Mouse (Mus musculus) cerebellum, adult 8-10 months (tissue): Measurements from ENCODE around the gene Krtap28-10.

Experiments
- DNase-seq: peaks from one replicate; pipeline ENCODE4 v3.0.0; 2022

The Krtap28-10 gene

DNA sequence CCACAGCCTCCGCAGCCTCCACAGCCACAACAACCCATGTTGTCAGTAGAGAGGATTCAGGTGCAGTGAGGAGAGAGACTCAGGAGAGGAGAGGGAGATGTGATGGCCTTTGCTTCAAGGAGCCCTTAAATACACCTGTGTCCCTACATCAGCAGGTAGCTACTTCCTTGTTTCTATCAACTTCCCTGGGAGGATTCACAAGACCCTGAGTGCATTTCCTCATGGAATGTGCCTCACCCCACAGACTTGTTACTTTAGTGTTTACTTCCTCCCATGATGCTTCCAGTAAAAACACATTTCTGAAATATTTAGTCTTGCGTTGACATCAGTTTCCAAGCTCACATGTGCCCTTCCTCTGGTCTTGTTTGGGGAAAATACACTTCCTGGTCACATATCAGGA lies at the start of gene Krtap28-10:
Gene Krtap28-10, minus strand, starts transcription at position 101 of the 400 bp plus-strand sequence.
- no peak for DNase-seq

DNA sequence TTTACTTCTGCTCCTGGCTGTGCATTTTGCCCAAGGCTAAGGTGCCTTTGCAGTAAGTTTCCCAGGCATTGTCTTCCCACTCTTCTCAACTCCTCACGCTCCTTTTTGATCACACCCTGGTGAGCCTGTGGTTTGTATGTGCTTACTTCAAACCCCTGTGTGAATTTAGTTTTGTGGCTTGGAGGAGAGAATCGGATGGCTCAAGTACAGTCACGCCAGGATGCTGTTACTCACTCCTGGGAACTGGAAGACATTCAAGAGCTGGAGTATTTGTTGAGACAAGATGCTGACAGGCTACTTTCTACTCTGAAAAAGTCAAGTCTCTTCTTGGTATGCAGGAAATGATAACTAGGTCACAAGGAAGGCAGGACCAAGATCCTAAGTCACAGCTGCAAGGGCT lies 49.0 kb upstream of the Krtap28-10 start:
- DNase-seq = no peak

DNA sequence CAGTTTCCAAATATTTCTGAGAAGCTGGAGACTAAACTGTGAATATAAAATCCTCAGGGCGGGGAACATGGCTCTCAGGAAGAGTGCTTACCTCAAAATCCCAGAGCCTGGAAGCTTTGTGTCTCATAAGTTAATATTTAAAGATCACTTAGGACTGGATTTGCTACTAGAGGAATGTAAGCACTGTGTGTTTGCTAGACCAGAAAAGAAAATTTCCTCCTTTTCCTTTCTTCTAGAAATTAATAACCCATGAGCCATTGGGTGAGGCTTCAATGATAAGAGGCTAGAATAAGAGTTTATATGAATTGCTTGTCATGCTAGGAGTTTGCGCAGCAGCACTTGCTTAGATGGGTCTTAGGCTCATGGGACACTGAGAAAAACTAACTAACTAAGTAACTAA lies 42.5 kb upstream of the Krtap28-10 start:
- no peak for DNase-seq

DNA sequence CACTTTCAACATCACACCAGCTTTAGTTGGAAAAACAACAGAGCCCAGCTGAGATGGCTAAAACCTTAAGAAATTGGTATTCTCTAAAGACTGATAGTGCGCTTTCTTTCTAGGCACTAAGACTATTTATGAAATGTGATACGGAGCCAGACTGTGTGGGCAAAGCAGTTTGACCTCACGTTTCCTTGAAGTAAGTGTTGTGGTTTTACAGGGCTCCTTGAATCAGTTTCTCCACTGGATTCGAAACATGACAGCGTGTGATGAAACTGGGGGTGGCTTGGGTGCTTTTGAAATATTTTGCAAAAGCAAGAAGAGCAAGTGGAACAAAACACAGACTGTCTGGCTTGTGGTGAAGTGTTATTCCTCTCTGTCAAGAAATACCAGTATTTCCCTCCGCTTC lies 34.7 kb upstream of the Krtap28-10 start:
- DNase-seq = no peak

DNA sequence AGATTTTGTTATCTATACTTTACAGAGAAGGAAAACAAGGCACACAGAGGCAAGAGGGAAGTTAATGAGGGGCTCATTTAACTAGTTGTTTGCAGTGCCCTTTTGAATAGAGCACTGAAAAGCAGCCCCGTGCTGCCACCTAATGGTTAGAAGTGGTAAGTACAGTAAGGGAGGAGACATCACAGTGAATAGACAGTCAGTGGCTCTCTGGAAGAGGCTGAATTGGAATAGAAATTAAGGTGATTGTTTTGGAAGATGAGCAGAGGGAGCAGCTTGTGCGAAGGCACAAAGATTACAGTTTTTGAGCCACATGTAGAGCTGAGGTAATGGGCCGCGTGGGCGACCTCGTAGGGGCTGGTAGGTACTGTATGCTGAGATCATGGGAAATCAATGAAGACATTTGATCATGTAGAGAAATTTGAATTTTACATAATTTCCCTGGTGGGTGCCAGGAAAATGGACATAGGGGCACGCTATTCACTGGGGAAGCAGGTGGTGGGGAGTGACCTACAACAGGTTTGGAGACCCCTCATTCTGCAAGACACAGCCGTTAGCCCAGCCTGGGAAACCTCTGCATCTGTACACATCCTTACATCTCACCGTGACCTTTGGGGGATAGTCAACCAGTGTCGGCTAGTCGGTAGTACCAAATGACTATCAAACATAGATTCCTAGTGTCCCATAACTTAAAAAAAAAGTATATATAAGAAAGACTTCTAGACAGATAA lies 34.1 kb upstream of the Krtap28-10 start:
- no peak for DNase-seq

DNA sequence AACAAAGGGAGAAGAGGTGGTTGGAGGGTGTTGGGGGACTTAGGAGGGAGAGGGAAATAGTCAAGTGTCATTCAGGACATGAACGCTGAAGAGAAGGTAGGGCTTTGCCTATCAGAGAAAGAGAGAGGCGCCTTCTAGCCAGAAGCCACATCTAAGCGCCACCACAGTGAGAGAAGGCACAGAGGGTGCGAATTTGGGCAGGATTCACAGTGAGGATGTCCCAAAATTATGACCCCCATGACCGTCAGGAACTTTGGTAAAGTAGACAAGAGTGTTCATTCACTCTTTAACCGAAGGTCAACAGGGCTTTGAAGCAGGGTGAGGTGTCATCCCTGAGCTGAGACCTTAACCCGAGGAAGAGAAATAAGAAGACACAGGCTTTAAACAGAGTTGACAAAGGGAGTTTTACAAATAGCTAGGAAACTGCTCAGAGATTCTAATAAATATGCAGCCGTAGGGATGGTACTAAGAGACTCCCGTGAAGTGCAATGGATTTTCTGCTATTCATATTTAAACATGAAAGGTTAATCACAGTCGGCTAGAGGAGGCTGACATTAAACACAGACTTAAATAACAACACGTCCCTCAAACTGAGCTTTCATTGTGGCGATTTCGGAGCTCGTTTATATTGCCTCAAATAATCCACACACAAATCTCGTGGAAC lies 33.4 kb upstream of the Krtap28-10 start:
- no peak for DNase-seq

DNA sequence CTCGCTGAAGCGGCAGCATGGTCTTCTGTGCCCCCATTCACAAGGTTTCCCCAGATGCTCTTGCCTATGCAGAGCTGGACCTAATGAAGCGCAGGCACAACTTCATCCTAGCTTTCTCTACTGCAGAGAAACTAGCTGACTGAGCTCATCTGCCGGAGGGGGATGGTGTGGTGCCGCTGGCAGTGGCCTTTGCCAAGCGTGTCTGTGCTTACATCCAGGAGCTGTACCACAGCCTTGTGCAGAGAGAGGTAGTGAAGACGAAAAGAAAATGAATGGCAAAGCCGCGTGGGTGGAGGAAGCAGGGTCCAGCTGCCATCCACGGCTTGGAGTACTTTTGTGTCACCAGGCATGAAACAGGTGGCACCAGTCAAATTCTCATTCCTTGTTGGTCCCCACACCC lies 24.9 kb upstream of the Krtap28-10 start:
- no peak for DNase-seq

DNA sequence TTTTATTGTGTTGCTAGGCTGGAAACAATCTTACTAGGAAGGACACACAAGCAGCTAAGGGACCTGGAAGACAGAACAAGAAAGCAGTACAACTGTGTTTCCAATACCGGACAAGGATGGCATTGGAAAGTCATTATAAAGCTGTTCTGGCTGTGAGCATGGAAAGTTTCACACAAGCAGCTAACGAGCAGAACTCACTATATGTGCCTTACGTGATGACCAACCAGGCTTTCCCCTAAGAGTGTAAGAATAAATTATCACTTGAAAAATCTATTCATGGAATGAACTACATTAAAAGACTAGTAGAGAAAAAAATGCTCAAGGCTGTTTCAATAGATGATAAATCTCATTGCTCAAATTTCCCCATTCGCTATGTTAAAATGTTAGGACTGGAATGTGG lies 24.3 kb upstream of the Krtap28-10 start:
- no peak for DNase-seq

DNA sequence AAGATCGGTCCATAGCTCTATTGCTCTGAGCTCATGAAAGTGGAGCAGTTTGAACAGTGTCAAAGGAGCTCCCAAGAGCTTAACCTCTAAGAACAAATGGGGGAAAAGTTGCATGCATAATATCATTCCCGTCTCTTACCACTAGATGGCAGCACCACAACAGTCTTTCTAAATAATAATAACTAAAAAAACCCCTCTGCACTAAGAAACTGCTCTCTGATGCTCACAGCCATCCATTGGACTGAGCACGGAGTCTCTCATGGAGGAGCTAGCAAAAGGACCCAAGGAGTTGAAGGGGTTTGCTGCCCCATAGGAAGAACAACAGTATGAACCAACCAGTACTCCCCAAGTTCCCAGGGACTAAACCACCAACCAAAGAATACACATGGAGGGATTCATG lies 22.6 kb upstream of the Krtap28-10 start:
- peak; percentile 18 for DNase-seq

DNA sequence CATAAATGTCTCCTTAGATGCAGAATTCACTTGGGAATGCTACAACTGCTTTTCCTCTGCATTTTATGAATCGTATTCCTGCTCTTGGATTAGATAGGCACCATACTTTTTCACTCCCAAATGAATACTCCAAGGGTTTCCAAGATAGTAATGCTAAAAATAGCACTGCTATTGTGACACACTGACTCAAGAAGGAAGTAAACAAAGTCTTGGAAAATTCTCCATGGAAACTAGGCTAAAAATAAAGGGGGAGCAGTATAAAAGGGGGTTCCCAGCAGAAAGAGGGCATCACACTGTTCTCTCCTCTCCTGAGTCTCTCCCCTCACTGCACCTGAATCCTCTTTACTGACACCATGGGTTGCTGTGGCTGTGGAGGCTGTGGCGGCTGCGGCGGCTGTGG lies 18.4 kb upstream of the Krtap28-10 start, which contains the start of gene Krtap28-13:
Gene Krtap28-13, plus strand, starts transcription at position 288 of the 400 bp plus-strand sequence.
- no peak for DNase-seq

DNA sequence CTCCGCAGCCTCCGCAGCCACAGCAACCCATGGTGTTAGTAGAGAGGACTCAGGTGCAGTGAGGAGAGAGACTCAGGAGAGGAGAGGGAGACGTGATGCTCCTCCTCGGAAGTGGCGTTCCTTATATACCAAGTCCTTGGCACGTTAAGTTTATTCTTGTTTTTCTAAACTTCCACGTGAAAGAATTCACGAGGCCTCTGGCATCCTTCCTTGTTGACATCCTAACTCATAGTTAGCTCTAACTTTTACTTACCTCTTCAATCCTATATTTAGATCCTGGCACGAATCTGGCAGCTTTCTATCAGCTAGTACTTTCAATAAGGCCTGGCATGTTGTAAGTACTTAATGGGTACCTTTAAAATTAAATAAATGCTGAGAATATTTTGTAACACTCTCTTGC lies 17.0 kb upstream of the Krtap28-10 start, which contains the start of gene A030005K14Rik:
Gene A030005K14Rik, minus strand, starts transcription at position 101 of the 400 bp plus-strand sequence.
- DNase-seq = no peak

DNA sequence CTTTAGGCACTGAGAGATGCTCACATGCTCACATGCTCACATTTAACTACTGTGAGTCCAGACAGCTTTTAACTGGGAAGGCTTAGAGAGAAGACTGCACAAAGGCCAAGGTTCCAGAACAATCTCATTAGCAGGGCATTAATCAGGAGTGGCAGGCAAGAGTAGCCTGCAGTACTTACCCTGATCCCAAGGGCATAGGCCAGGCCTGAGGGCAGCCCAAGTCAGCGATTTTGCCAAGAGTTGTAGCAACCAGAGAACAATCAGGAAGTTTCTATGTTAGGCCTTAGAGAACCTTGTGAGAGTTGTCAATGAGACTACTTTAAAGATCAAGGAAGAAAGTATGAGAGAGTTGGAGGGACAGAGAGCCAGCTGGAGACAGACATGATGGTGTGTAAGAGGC lies 16.2 kb upstream of the Krtap28-10 start:
- DNase-seq = no peak

DNA sequence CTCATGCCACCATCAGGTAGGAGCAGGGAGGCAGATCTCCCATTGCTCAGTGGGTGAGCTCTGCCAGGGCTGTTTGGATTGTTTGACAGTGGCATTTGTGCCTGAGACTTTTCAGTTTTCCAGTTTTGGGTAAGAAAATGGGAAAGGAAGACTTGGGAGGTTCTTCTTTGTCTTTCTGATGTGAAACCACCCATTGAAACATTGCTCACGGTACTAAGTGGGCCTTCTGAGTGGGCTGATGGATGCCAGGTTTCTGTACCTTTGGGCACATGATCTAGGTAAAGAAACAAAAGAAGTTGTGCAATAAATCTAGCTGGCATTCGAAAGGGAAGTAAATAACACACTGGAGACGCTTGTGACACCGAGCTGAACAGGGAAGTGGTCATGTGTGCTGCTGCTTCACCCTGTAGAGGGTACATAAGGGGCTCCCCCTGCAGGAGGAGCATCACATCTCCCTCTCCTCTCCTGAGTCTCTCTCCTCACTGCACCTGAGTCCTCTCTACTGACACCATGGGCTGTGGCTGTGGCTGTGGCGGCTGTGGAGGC lies 2.7 kb upstream of the Krtap28-10 start, which contains the start of gene Gm47969:
Gene Gm47969, plus strand, starts transcription at position 51 of the 546 bp plus-strand sequence.
- DNase-seq = no peak

DNA sequence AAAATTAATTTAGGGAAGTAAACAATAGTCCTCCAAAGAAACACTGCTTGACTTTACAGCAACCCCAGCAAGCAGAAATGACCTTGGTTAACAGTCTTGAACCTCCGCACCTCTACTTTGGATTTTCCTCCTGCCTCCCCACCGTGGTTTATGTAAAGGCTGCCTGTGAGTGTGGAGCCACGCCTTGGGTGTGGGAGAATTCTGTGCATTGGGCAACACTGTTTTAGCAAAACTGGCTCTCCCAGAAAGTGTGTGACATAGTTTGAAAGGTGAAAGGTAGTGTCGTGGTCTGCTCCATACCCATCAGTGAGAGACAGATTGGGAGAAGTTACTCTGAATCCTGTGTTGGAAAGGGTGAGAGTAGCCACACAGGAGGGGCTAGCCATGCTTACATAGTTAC lies 3.2 kb downstream of the Krtap28-10 start:
- DNase-seq = no peak

DNA sequence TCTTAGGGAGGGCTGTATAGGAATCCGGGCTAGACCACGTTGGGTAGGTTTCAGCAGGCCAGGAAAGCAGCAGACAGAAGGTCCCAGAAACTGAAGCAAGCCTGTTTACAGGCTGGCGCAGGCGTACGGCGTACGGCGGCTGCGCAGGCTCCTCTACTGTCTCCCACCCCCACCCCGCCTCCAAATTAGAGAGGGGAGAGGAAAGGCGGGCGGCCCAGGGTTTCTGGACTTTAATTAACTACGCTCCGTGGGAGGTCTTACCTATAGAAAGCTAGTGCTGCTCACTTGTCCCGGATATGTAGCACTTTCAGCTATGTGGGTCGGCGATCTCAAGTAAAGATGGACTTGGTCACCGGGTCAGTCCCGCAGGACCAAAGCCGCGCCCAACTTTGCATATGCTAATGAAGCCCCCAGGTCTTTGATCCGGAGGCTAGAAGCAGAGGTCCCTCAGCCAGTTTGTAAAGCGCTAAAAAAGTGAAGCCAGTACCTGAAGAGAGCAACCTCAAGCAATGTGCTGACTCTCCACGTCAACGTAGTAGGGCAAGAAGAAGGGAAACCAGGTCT lies 4.1 kb downstream of the Krtap28-10 start, which contains the start of gene Slc19a3:
Gene Slc19a3, minus strand, starts transcription at position 340 of the 564 bp plus-strand sequence.
- DNase-seq = peak; percentile 8

DNA sequence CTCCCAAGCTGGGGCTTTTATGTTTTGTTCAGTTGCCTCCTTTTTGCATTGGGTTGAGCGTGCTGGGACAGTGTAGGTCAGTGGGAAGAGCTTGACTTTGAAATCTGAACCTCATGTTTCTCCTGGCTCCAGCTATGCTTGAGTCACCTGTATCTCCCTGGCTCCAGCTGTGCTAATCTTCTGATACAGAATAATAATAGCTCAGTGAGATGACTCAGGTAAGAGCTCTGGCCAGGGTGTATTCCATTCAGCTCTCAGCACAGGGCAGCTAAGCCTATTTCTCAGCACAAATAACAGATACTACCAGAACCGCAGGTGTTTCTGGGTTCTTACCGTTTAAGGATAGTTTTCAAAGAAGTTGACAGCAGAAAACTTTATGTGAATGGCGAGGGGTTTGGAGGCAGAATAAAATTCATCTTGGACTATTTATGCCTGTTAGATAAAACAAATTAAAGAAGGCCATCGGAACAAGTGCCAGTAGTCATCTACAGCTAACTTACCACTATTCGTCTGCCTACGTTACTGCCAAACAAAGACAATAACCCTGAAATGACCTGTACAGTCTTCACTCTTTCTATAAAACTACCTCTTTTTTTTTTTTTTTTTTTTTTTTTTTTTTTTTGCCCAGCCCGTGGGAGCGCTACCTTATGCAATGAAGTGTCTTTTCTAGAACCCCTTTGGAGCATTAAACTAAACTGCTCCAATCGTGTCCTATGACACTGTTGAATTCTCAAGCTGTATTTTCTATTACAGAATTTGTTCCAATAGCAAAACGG lies 5.2 kb downstream of the Krtap28-10 start:
- no peak for DNase-seq

DNA sequence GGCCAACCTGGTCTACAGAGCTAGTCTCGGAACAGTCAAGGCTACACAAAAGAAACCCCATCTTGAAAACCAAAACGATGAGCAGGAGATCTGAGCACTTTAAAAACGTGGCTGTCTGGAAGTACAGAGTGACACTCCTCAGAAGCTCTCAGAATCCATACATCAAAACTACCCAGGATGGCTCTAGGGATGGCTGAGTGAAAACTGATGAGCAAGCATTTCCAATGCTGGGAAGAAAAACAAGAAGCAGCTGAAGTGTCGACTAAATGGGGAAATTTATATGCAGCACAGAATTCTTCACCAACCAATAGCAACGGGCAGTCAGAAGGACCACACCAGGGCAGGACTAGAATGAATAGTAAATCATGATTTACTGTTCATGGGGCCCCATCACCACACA lies 7.8 kb downstream of the Krtap28-10 start:
- no peak for DNase-seq

DNA sequence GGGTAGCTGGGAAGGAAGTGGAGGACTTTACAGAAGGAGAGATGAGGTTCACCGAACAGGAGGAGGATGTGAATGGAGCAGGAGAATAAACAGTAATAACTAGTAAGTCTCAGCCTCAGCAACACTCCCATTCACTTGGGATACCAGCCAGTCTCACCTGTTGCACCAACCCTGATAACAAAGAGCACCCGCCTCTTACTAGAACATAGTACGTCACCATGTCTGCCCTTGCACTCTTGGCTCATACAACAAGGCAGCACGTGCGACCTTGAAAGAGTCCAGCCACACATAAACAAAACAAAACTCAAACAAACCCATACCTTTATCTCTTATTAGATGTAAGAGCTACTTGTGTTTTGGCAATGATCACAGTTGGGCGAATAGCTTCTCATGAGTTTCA lies 9.8 kb downstream of the Krtap28-10 start:
- no peak for DNase-seq

DNA sequence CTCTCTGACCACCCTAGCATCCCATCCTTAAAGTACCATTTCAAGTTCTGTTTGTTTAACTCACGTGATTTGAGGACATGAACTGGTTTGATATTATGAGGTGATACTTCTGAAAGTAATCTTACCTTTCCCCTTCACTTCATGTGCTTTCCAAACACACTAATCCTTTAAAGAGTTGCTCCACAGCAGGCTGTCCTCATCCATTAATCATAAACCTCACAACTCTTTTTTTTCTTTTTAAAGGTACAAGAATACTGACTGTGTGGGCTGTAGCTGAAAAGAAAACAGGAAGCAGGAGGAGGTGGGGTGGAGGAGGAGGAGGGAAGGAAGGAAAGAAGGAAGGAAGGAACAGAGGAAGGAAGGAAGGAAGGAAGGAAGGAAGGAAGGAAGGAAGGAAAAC lies 10.3 kb downstream of the Krtap28-10 start:
- no peak for DNase-seq

DNA sequence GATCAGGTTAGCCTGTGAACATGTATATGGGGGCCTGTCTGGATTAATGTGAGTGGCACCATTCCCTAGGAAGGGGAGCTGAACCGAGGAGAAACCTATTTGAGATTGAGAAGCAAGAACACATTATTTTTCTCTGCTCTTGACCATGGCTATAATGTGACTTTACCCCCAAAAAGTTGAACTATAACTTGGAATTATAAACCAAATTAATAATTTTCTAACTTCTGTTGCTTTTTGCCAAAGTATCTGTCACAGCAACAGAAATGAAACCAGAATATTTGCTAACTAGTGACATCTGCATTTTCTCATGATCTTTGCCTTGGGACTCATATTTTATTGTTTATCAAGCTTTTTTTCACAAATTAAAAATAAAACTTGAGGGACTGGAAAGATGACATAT lies 25.7 kb downstream of the Krtap28-10 start:
- DNase-seq = no peak

DNA sequence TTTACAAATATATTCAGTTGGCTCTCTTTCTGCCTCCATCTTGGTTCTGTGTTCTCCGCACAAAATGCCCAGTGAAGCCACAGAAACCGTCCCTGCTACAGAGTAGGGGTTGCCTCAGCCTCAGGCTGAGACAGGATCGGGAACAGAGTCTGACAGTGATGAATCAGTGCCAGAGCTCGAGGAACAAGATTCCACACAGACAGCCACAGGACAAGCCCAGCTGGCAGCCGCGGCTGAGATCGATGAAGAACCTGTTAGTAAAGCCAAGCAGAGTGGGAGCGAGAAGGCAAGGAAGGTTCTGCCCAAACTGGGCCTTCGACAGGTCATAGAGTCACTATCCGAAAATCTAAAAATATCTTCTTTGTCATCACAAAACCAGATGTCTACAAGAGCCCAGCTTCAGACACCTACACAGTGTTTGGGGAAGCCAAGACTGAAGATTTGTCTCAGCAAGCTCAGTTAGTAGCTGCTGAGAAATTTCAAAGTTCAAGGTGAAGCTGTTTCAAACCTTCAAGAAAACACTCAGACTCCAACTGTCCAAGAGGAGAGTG lies 26.9 kb downstream of the Krtap28-10 start:
- no peak for DNase-seq

DNA sequence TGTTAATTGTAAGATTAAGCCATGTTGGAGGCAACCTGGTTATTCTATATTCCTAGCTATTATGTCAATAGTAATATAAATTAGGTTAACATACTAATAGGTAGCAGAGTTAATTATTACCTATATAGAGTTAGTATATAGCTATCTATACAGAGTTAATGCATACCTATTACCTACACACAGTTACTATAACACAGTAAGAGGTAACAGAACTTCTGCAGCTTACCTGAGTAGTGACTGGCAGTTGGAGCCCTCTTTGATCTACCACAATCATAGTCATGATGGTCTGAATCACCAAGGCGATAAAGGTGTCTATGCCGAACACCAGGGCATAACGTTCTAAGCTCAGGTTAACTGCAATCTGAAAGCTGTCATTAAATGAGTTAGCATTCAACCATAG lies 27.8 kb downstream of the Krtap28-10 start:
- no peak for DNase-seq

DNA sequence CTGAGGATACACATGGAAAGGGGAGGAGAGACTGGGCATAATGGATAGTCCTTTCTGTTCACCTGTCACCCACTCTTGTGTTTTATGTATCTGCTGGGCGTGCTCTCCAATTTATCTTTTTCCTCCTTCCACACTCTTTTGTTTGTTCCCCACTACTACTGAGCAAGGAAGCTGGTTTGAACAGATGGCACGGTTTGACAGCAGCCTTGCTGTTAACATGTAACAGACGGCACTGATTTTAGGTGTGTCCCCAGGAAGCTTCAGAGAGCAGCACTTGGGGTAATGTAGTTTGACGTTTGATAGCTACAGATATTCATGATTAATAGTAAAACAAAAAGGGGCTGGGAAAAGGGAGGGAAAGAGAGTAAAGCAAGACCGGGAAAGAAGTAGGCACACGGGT lies 34.8 kb downstream of the Krtap28-10 start:
- DNase-seq = no peak
